Mouse (Mus musculus) midbrain, embryonic 16.5 days (tissue): ENCODE results near the gene Btg4. TPM values are rescaled to one million over a fixed set of nuclear protein-coding genes. Genes with fewer than 3 reads are reported as not detected.
"Not testable (repeated sequence)": the region's sequence is repeated elsewhere in the genome, so short reads cannot be mapped to it uniquely, and the experiment has no call there.

ENCODE experiments used
- ATAC-seq: fragments of 200-750 bp; cut with Nextera tagmentation; 2 replicates; pipeline ENCODE4 v1.8.0; 2017; ENCODE audit warnings: moderate TSS enrichment
- H3K27ac ChIP-seq: fragments of 300-500 bp; sonication (generic); 2 replicates; pipeline ENCODE4 v1.5.1; 2014; ENCODE audit warnings: mild to moderate bottlenecking, low read length, mixed read lengths
- H3K27me3 ChIP-seq: fragments of 300-500 bp; sonication (generic); 2 replicates; pipeline ENCODE4 v1.6.1; 2014; ENCODE audit warnings: low read depth, low read length, mixed read lengths; ENCODE audit not compliant: control insufficient read depth, insufficient read depth
- H3K36me3 ChIP-seq: fragments of 300-500 bp; sonication (generic); 2 replicates; pipeline ENCODE4 v1.6.1; 2014; ENCODE audit warnings: mild to moderate bottlenecking, low read length, moderate library complexity, mixed read lengths; ENCODE audit not compliant: control insufficient read depth, insufficient read depth
- H3K4me1 ChIP-seq: fragments of 300-500 bp; sonication (generic); 2 replicates; pipeline ENCODE4 v1.6.1; 2014; ENCODE audit warnings: mild to moderate bottlenecking, low read length, mixed read lengths; ENCODE audit not compliant: control insufficient read depth, insufficient read depth
- H3K4me2 ChIP-seq: fragments of 300-500 bp; sonication (generic); 2 replicates; pipeline ENCODE4 v1.6.1; 2014; ENCODE audit warnings: mild to moderate bottlenecking, low read length, mixed read lengths
- H3K4me3 ChIP-seq: fragments of 300-500 bp; sonication (generic); 2 replicates; pipeline ENCODE4 v1.5.1; 2014; ENCODE audit warnings: low read depth, mild to moderate bottlenecking, low read length, moderate library complexity, mixed read lengths
- H3K9ac ChIP-seq: fragments of 300-500 bp; sonication (generic); 2 replicates; pipeline ENCODE4 v1.6.1; 2014; ENCODE audit warnings: low read depth, low read length, mixed read lengths
- H3K9me3 ChIP-seq: fragments of 300-500 bp; sonication (generic); replicated peaks from 2 replicates; pipeline ENCODE4 v1.6.1; 2014; ENCODE audit warnings: mild to moderate bottlenecking, low read length, mixed read lengths; ENCODE audit not compliant: control insufficient read depth, poor library complexity, severe bottlenecking
- WGBS: fragments of 180-500 bp; shearing (Covaris S2); extraction: QIAGEN DNeasy Blood & Tissue Kit; methylation state at CpG from one replicate; pipeline ENCODE4 v1.1.7; 2014; 5-methylcytosine and 5-hydroxymethylcytosine counted together
- polyA plus RNA-seq: library from polyadenylated mRNA; unstranded; fragments of >200 nt; fragmentation: Nextera tagmentation; extraction: Ambion mirVana; gene quantifications from 2 replicates; pipeline ENCODE4 v1.2.1, GENCODE M21; 2015

Gene Btg4
- polyA plus RNA-seq, 1 experiment from 2014 or later, result not detected

DNA sequence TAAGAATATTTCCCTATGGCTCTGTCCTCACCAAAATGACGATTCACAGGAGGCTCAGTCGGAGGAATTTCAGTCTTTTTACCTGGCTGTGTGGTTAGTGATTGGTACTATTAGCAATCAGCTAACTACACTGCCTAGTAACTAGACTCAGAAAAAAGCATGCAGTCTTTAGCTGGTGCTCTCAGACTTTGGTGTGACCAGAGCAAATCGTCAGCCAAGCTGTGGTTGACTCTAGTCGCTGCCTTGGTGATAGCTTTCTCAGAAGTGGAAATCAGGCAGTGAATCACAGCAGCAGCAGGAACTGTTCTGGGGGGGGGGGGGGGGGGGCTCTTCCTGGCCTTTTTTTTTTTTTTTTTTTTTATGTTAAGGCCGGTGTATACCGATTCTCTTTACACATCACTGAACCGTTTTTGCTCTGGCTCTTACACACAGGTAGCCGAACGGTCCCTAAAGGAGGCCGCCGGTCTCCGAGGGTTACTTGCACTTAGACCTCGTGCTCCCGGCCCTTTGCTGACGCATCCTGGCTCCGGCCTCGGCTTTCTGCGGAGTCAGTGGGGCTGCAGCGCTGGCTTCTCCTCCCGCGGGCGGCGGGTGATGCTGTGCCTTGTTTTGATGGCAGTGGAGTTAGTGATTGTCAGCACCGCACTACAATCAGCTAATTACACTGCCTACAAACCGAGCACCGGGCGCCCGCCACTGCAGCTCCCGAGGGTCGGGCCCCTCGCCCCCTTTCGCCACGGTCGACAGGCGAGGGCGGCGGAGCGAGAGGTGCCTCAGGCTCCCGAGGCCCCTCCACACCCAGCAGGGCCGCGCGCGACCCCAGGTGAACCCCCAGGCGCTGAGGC is 42.5 kb downstream of the Btg4 start:
- ATAC-seq, result peak; percentile 75
- peaks cover 8% of the 10 kb centered on the region for H3K4me1 ChIP-seq

DNA sequence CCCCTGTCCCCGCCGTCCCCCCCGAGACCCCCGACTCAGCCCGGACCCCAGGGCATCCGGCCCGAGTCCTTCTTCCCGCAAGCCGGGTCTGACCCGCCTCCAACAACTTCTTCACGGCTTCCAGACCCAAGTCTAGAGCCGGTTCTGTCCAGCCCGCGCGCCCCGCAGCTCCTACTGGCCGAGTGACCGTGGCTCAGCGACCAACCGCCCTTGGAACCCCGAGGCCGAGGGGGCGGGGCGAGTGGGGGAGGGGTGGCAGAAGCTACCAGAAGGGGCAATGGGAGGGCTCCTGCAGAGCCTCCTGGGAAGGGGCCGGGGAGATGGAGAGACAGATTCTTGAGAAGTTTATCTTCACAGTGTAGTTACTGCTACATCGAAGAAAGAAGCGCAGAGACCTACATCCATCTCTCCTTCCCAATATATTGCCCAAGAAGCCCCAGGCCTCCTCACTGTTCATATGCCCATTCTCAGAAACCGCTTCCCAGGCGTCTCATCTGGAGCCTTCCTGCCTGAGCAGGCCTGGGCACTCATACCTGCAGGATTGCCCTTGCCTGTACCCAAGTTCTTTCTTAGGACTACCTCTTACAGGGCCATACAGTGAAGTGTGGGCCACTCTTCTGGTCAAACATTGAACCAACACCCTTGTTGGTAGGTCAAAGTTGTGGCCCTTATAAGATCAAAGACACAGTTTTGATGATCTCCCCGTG is 43.3 kb downstream of the Btg4 start:
- Histone ChIP-seq H3K9me3 (no peaks in the 10 kb centered on the region), H3K36me3 (no peaks in the 10 kb centered on the region), H3K4me1 (peaks cover 8% of the 10 kb centered on the region), H3K27ac (no peak overlapping the region; the same call in 1 of the 2 replicates), H3K9ac (peak overlapping the region; percentile 75), H3K4me2 (peak overlapping the region; percentile 100), H3K27me3 (no peaks in the 10 kb centered on the region; the same call in 1 of the 2 replicates), H3K4me3 (peak overlapping the region; percentile 55)
- ATAC-seq, result peak; percentile 58
- WGBS, result 11% methylated on average over 30 of the region's 30 CpGs

More for the DNA sequence above, 42.5 kb downstream of the Btg4 start:
- peak overlapping the region; percentile 55 for H3K4me3 ChIP-seq
- no peaks in the 10 kb centered on the region for H3K36me3 ChIP-seq
- H3K9ac ChIP-seq, result peak overlapping the region; percentile 75
- WGBS, result 1% methylated on average over 44 of the region's 44 CpGs
- no peaks in the 10 kb centered on the region for H3K9me3 ChIP-seq
- H3K27ac ChIP-seq, result no peak overlapping the region; the same call in 1 of the 2 replicates
- no peaks in the 10 kb centered on the region; the same call in 1 of the 2 replicates for H3K27me3 ChIP-seq
- peak overlapping the region; percentile 100 for H3K4me2 ChIP-seq

DNA sequence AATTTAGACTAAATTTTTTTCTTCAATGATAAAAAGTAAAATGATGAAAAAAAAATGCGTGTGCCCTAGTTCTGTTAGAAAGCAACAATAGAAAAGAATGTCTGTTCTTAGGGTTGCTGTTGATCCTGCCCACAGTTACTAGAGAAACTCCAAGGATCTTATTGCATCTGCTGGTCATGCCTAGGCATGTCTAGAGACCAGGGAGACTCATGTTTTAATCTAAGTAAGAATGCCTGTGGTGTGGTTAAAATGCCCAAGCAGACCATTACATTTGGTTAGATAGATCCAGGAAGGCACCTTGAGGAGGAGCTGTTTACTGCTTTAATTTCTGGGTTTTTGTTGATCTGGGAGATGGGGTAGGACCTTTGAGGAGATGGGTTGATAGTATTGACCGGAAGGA is 45.0 kb downstream of the Btg4 start:
- no peak overlapping the region for H3K27ac ChIP-seq
- no peak for ATAC-seq
- H3K36me3 ChIP-seq, result no peaks in the 10 kb centered on the region
- H3K4me3 ChIP-seq, result no peak overlapping the region
- H3K27me3 ChIP-seq, result no peaks in the 10 kb centered on the region; the same call in 1 of the 2 replicates
- WGBS, result 87% methylated on average over 2 of the region's 2 CpGs
- no peaks in the 10 kb centered on the region for H3K9me3 ChIP-seq
- H3K4me2 ChIP-seq, result no peak overlapping the region
- H3K9ac ChIP-seq, result no peak overlapping the region
- peaks cover 8% of the 10 kb centered on the region for H3K4me1 ChIP-seq

DNA sequence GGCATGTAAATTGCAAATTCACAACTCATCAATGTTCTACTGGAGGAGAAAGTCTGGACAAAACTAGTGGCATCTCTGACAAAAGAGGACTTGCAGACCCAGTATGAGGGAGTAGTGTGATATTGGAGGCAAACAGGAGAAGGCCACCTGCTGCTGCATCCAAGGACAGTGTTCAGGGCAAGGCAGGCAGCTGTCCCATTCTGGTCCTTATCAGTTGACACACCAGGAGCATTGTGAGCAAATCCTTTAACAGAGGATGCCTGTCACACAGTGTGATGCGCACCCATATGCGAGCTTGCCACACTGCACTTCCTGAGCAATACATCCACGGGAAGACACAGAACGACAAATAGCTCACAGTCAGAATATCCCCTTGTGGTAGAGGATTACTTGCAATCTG is 54.1 kb downstream of the Btg4 start:
- Histone ChIP-seq H3K4me3 (no peak overlapping the region), H3K27ac (no peak overlapping the region), H3K9me3 (no peaks in the 10 kb centered on the region), H3K4me2 (no peak overlapping the region), H3K27me3 (no peaks in the 10 kb centered on the region), H3K4me1 (no peaks in the 10 kb centered on the region), H3K9ac (no peak overlapping the region), H3K36me3 (no peaks in the 10 kb centered on the region)
- 65% methylated on average over 4 of the region's 4 CpGs for WGBS
- no peak for ATAC-seq

DNA sequence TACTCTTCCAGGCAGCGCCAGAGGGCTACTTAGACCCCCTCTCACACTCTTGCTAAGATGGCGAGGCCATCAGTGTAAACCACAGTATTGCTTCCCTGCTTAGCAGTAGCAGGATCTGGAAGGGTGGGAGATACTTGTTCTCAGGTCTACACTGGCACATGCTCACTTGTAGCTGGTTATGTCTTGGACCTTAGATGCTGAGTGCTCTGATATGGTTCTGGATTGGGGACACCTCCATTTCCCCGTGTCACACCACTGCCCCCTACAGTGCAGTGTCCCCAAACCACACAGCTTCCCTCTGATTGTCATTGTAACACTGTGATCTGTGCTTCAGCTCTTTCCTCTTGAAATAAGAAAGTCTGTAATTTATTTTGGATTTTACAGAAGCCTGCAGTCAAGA is 76.3 kb downstream of the Btg4 start:
- 62% methylated on average over 3 of the region's 3 CpGs for WGBS

DNA sequence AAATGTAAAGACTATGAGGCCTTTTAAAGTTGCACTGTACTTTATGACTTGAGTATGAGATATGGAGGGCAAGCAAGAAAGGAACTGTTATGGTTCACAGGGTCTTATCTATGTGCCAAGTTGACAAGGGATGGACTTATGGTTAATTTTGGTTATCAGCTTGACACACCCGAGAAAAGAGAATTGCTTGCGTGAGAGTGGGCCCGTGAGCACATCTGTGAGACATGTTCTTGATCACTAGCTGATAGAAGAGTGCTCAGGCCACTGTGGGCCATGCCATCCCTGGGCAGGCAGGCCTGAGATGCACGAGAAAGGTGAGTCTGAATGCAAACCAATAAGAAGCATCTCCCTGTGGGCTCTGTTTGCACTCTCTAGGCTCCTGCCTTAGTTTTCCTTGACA is 76.7 kb downstream of the Btg4 start:
- H3K9me3 ChIP-seq, result no peaks in the 10 kb centered on the region
- ATAC-seq, result no peak
- no peak overlapping the region for H3K9ac ChIP-seq
- no peaks in the 10 kb centered on the region for H3K36me3 ChIP-seq
- WGBS, result 86% methylated on average over 4 of the region's 4 CpGs
- no peaks in the 10 kb centered on the region for H3K4me1 ChIP-seq
- H3K27ac ChIP-seq, result no peak overlapping the region
- H3K4me3 ChIP-seq, result no peak overlapping the region
- no peaks in the 10 kb centered on the region for H3K27me3 ChIP-seq
- H3K4me2 ChIP-seq, result no peak overlapping the region

More for the DNA sequence above, 76.3 kb downstream of the Btg4 start:
- Histone ChIP-seq H3K9me3 (no peaks in the 10 kb centered on the region), H3K27ac (no peak overlapping the region), H3K4me1 (no peaks in the 10 kb centered on the region), H3K27me3 (no peaks in the 10 kb centered on the region), H3K4me3 (no peak overlapping the region), H3K9ac (no peak overlapping the region), H3K4me2 (no peak overlapping the region), H3K36me3 (no peaks in the 10 kb centered on the region)
- no peak for ATAC-seq

DNA sequence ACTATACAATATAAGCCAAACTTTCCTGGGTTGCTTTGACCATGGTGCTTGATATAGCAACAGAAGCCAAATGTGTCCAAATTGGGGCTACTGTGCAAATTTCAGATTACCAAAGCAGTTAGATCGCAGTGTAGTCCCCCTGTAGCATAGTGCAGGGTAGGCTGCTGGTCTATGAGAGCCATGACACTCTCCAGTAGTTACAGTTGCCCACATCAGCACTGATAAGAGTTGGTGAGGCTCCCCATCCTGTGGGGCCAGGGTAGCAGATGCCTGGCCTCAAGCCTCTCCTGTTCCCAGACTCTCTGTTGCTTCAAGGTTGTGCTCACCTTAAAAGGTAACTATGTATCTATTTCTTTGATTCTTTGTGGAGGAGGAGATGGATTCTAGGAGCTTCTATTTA is 77.1 kb downstream of the Btg4 start:
- Histone ChIP-seq H3K4me1 (no peaks in the 10 kb centered on the region), H3K9me3 (no peaks in the 10 kb centered on the region), H3K4me3 (no peak overlapping the region), H3K36me3 (no peaks in the 10 kb centered on the region), H3K9ac (no peak overlapping the region), H3K27ac (no peak overlapping the region), H3K4me2 (no peak overlapping the region), H3K27me3 (no peaks in the 10 kb centered on the region)
- WGBS, result 100% methylated on average over 1 of the region's 1 CpGs
- ATAC-seq, result no peak

DNA sequence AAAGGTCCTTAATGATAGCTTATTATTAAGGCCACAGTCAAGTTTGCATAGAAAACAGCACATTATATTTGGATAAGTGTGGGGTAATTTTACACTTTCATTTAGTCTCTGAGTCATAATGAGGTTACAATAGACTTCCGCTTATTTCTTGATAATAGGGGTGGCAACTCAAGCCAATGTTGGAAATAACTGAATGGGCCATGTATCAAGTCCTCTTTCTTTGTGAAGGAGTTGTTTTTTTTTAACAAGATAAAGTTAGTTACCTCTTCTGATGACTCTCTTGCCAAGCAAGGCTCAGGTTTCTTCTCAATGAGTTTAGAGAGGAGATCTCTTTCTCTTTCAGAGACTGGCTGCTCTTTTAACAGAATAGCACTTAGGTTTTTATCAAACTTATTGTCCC is 77.6 kb downstream of the Btg4 start:
- 92% methylated on average over 1 of the region's 1 CpGs for WGBS
- no peak overlapping the region for H3K9ac ChIP-seq

DNA sequence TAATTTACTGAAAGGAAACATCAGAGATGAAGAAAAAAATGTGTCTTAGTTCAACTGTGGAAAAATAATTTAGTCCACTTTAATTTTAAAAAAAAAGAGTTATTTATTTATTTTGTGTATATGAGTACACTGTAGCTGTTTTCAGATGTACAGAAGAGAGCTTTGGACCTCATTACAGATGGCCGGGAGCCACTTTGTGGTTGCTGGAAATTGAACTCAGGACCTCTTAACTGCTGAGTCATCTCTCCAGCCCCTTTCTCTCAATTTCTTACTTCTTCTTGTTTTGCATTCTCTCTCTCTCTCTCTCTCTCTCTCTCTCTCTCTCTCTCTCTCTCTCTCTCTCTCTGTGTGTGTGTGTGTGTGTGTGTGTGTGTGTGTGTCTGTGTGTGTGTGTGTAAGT is 78.7 kb downstream of the Btg4 start:
- H3K4me2 ChIP-seq, H3K27ac ChIP-seq, H3K36me3 ChIP-seq, H3K9me3 ChIP-seq, H3K4me1 ChIP-seq, H3K4me3 ChIP-seq, H3K9ac ChIP-seq, H3K27me3 ChIP-seq, ATAC-seq: not testable (repeated sequence)
- 90% methylated on average over 1 of the region's 1 CpGs for WGBS

More for the DNA sequence above, 77.6 kb downstream of the Btg4 start:
- H3K4me3 ChIP-seq, result no peak overlapping the region
- ATAC-seq, result no peak
- H3K27me3 ChIP-seq, result no peaks in the 10 kb centered on the region
- H3K36me3 ChIP-seq, result no peaks in the 10 kb centered on the region
- H3K4me1 ChIP-seq, result no peaks in the 10 kb centered on the region
- no peak overlapping the region for H3K27ac ChIP-seq
- H3K9me3 ChIP-seq, result no peaks in the 10 kb centered on the region
- H3K4me2 ChIP-seq, result no peak overlapping the region
